Mouse (Mus musculus) small intestine, adult 2 months (tissue): ENCODE measurements around the gene Cbwd1. TPM values are rescaled to one million over a fixed set of nuclear protein-coding genes. Genes with fewer than 3 reads are reported as not detected.

Source experiments
- H3K27ac ChIP-seq: fragments of 200-500 bp; 2 replicates; pipeline ENCODE4 v1.5.1; 2012; ENCODE audit warnings: low read depth, low read length, control low read depth, inconsistent platforms; ENCODE audit not compliant: insufficient read depth
- H3K27me3 ChIP-seq: fragments of 200-500 bp; 2 replicates; pipeline ENCODE4 v1.6.1; 2012; ENCODE audit warnings: mild to moderate bottlenecking, moderate library complexity, low read length, inconsistent platforms; ENCODE audit not compliant: control insufficient read depth, insufficient read depth
- H3K36me3 ChIP-seq: fragments of 200-500 bp; 2 replicates; pipeline ENCODE4 v1.6.1; 2012; ENCODE audit warnings: mild to moderate bottlenecking, low read length, control low read depth, inconsistent platforms; ENCODE audit not compliant: control insufficient read depth, insufficient read depth
- H3K4me1 ChIP-seq: fragments of 200-500 bp; 2 replicates; pipeline ENCODE4 v1.6.1; 2012; ENCODE audit warnings: low read length, inconsistent platforms, mixed read lengths; ENCODE audit not compliant: control insufficient read depth, insufficient read depth, insufficient read length
- H3K4me3 ChIP-seq: fragments of 200-500 bp; 2 replicates; pipeline ENCODE4 v1.5.1; 2012; ENCODE audit warnings: low read depth, mild to moderate bottlenecking, control low read depth, inconsistent platforms, low read length, moderate library complexity
- CTCF ChIP-seq: fragments of 200-500 bp; IDR thresholded peaks from 2 replicates; pipeline ENCODE4 v1.5.1; 2012; ENCODE audit warnings: low read depth, mild to moderate bottlenecking, control low read depth, inconsistent platforms, low read length, moderate library complexity, mixed read lengths; ENCODE audit not compliant: insufficient replicate concordance, insufficient read length; ENCODE audit errors: extremely low read depth
- POLR2A ChIP-seq: fragments of 200-500 bp; IDR thresholded peaks from 2 replicates; pipeline ENCODE4 v1.6.1; 2012; ENCODE audit warnings: low read depth, mild to moderate bottlenecking, control low read depth, inconsistent platforms, low read length, moderate library complexity
- WGBS: fragments of 180-500 bp; shearing (Covaris S2); methylation state at CpG from one replicate; pipeline ENCODE4 v1.1.7; 2018; 5-methylcytosine and 5-hydroxymethylcytosine counted together
- polyA plus RNA-seq: library from polyadenylated mRNA; depleted of rRNA; stranded (reverse); fragments of >200 nt; gene quantifications from 2 replicates; pipeline ENCODE4 v1.2.3, GENCODE M21; 2012

Gene Cbwd1
- polyA plus RNA-seq, 1 experiment = 0.62 TPM

- no peak for TF ChIP-seq POLR2A
- TF ChIP-seq CTCF = no peak
- 69% methylated on average over 5 of the region's 5 CpGs for WGBS
Observed at GRCm38 (mm10) chr19:24988831-24989230, 27.4 kb upstream of the Cbwd1 start.

GRCm38 (mm10) chr19:24987355-24987754, 25.9 kb upstream of the Cbwd1 start:
- no peak overlapping the region for H3K27ac ChIP-seq
- H3K27me3 ChIP-seq = no peaks in the 10 kb centered on the region
- no peak for TF ChIP-seq POLR2A
- no peak for TF ChIP-seq CTCF
- WGBS = 67% methylated on average over 4 of the region's 4 CpGs
- H3K36me3 ChIP-seq = no peaks in the 10 kb centered on the region
- no peaks in the 10 kb centered on the region for H3K4me1 ChIP-seq
- no peak overlapping the region for H3K4me3 ChIP-seq

More at GRCm38 (mm10) chr19:24988831-24989230, 27.4 kb upstream of the Cbwd1 start:
- Histone ChIP-seq H3K4me1 (no peaks in the 10 kb centered on the region), H3K27me3 (no peaks in the 10 kb centered on the region), H3K4me3 (no peak overlapping the region), H3K27ac (no peak overlapping the region), H3K36me3 (no peaks in the 10 kb centered on the region)

- TF ChIP-seq CTCF (no peak), POLR2A (no peak)
- 96% methylated on average over 2 of the region's 2 CpGs for WGBS
- peaks cover 7% of the 10 kb centered on the region; the same call in 1 of the 2 replicates for H3K4me1 ChIP-seq
Observed at GRCm38 (mm10) chr19:24985045-24985444, 23.6 kb upstream of the Cbwd1 start.

GRCm38 (mm10) chr19:24983857-24984498, 22.6 kb upstream of the Cbwd1 start:
- no peak overlapping the region for H3K4me3 ChIP-seq
- H3K27me3 ChIP-seq = no peaks in the 10 kb centered on the region
- peaks cover 12% of the 10 kb centered on the region; the same call in 1 of the 2 replicates for H3K4me1 ChIP-seq
- no peak overlapping the region for H3K27ac ChIP-seq
- TF ChIP-seq CTCF (no peak), POLR2A (no peak)
- WGBS = 73% methylated on average over 7 of the region's 7 CpGs
- no peaks in the 10 kb centered on the region for H3K36me3 ChIP-seq

More at GRCm38 (mm10) chr19:24985045-24985444, 23.6 kb upstream of the Cbwd1 start:
- H3K36me3 ChIP-seq = no peaks in the 10 kb centered on the region
- no peak overlapping the region for H3K4me3 ChIP-seq
- H3K27ac ChIP-seq = no peak overlapping the region
- no peaks in the 10 kb centered on the region for H3K27me3 ChIP-seq

- peaks cover 15% of the 10 kb centered on the region; the same call in 1 of the 2 replicates for H3K4me1 ChIP-seq
- no peaks in the 10 kb centered on the region for H3K36me3 ChIP-seq
- H3K27me3 ChIP-seq = no peaks in the 10 kb centered on the region
- no peak for TF ChIP-seq CTCF
- no peak for TF ChIP-seq POLR2A
- H3K4me3 ChIP-seq = no peak overlapping the region
- no peak overlapping the region for H3K27ac ChIP-seq
- WGBS = 76% methylated on average over 4 of the region's 4 CpGs
Observed at GRCm38 (mm10) chr19:24983050-24983449, 21.6 kb upstream of the Cbwd1 start.

- TF ChIP-seq CTCF = no peak
- TF ChIP-seq POLR2A = no peak
- H3K4me1 ChIP-seq = peaks cover 18% of the 10 kb centered on the region; the same call in 1 of the 2 replicates
- no peak overlapping the region for H3K27ac ChIP-seq
- no peaks in the 10 kb centered on the region for H3K27me3 ChIP-seq
- H3K36me3 ChIP-seq = no peaks in the 10 kb centered on the region
- 15% methylated on average over 8 of the region's 8 CpGs for WGBS
- H3K4me3 ChIP-seq = no peak overlapping the region
Observed at GRCm38 (mm10) chr19:24981294-24981693, 19.9 kb upstream of the Cbwd1 start.

- peaks cover 26% of the 10 kb centered on the region; the same call in 1 of the 2 replicates for H3K4me1 ChIP-seq
- no peaks in the 10 kb centered on the region for H3K27me3 ChIP-seq
- no peak for TF ChIP-seq CTCF
- no peak for TF ChIP-seq POLR2A
- 24% methylated on average over 10 of the region's 10 CpGs for WGBS
- H3K36me3 ChIP-seq = no peaks in the 10 kb centered on the region
- no peak overlapping the region for H3K4me3 ChIP-seq
- H3K27ac ChIP-seq = peak overlapping the region; percentile 99
Observed at GRCm38 (mm10) chr19:24978852-24979842, 17.7 kb upstream of the Cbwd1 start.
